Mouse (Mus musculus): ENCODE data around the gene S1pr3.

The S1pr3 gene

DNA sequence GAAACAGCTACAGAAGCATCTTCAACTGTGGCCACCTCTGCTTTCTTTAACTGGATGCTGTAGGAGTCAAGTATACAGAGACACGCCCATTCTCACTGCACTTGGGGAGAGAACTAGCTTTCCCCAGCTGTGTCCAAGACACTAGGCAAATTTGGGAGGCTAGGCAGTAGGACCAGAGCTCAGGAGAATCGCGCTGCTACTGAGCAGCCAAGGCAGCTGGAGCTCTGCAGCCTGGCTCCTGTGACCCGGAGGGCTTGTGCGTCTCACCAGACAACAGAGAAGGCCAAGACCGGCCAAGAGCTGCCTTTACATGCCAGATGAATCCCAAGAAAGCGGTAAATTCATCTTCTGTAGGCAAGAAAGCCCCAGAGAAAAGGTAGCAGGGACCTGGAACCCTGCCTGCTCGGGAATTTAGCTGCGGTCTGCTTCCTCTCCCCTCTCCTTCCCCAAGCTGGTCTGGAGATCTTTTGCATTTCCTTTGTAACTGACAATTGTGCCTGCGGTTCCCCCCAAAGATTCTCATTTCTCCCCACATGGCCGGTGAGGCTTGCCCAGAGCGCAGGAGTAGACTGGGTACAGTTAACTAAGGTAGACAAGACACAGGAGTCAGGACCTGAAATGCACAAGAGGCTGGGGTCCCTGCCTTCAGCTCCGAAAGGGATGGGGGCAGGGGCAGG is 760 bp upstream of the S1pr3 start:
- no peak for DNase-seq

DNA sequence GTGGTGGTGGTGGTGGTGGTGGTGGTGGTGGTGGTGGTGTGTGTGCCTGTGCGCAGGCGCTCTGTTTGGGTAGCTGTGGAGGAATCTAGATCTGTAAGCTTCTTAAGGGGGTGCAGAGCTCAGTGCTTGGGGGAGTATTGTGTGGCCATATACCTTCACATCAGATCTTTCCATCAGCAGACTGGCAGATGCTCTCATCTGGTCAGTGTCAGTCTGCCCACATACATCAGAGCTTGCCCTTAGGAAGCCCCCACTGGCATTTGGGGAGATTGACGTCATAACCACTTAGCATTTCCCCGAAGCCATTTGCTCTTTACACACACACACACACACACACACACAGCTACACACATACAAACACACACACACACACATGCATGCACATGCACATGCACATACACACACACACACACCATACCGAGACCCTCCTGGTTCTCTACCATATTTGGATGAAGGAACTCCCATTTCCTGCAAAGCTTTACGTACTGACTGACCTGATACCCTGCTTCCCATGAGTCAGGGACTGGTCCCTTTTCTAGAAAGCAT is 1.6 kb downstream of the S1pr3 start:
- DNase-seq: no peak

DNA sequence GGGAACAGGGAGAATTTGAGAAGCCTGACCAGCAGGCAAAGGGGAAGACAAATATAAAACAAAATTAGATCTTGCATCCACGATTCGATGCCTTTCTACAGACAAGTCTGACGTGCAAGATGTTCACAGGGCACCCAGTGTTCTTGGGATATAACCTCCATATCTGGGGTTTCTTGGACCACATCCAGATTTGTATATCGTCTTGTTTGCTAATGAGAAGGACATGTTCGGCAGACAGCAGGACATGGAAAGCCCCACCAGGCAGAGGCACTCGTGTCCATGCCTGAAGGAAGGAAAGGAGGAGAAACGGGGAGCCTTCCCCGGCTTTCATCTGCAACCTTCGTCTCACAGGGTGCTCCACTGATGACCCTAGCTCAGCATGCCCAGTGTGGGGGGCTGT is 2.8 kb downstream of the S1pr3 start:
- no peak for DNase-seq

DNA sequence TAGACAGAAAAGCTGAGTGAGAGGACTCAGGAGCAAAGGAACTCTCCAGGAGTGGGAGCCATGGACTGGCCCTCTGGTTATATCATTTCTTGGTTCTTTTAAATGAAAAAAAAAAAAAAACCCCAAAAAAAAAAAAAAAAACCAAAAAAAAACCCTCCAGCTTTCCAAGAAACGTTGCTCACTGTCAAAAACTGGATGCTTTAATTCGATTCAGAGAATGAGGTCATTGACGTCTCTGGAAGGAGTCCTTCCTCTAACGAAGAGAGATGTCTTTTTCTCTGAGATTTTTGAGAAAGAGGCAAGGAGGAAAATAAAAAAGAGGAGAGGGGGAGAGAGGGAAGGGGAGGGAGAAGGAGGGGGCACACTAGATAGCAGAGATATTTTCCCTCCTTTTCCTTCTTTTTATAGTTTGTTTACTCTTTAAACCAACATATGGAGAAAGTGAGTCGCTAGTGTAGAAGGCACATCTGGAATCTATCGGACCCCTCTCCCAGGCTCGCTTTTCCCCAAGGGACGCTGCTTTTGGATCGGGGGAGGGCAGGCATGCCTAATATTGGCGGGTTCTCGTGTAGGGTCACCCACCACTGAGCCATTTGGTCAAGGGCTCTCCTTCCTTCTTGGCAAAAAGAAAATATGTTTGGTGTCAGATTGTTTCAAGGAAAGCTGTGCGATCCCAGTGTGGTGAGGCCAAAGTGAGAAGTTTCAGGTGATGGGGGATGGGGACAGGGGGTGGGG is 3.4 kb downstream of the S1pr3 start:
- no peak for DNase-seq

DNA sequence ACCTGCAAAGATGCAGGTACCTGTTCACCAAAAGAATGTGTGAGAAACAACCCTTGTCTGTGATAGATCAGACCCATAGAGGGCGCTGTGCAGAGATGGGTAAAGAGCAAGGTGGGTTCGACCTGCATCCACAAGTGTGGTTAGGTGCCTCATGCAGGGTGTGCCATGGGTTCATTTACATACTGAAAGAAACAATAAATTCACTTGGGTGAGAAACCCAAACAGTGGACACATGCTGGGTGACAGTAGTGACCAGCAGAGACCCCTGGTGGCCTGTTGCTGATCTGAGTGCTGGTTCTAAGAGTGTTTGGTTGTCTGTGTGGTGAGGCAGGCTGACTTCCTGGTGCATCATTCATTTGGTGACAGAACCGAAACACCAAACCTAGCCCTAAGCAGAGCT is 5.0 kb downstream of the S1pr3 start:
- no peak for DNase-seq

DNA sequence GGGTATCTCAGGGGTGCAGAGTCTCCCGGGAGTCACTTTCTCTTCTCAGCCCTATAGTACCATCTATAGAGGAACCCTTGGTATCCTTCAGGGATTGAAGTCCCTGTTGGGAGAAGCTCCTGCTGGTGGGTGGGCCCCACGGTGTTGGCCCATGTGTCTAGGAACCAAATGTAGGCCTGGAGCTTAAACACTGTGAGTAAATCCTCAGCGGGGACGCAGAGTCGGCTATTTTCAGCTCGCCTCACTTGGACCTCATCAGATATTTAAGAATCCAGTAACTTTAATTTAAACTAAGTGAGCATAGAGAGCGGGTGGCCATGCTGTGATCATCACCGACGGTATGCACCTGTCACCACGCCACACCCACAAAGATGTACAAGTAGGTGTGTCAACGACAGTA is 8.3 kb downstream of the S1pr3 start:
- no peak for DNase-seq

DNA sequence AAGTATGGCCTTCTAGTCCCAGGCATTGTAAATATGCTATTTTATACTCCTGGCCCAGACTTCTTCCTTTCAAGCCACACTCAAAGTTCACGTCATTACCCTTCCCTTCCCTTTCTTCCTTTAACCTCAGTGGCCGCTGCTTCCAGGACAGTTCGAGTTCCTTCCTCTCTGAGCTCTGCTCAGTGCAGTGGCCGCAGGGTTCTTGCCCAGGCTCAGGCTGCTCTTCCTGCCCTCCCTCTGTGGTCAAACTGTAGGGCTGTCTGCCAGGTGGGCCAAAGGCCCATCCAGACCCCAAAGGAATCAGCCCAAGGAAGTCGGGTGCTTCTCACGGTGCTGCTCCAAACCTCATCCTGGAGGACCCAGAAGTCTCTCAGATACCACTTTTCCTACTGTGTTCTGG is 9.4 kb downstream of the S1pr3 start:
- no peak for DNase-seq

DNA sequence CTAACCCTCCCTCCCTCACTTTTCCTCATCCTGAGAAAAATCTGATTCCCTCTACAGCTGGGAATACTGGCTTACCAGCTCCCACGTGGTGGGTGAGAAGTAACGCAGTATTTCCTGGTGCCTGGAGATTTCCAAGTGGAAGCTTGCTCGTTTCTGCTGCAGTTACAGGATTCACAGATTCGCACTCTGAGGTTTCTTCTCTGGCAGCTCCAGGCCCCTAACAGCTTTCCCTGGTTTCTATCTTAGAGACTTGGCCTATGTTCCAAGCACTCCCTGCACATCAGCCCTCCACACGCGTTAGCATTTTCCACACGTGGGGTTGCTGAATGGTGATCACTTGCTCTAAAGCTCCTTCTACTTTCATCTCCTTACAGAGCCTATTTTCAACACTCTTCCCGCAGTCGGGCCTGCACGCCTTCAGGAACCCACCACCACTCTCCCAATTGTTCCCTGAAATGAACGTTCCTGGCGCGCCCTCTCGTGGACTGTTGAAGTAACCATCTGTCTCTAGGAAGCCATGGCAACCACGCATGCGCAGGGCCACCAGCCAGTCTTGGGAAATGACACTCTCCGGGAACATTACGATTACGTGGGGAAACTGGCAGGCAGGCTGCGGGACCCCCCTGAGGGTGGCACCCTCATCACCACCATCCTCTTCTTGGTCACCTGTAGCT is 10.0 kb downstream of the S1pr3 start:
- DNase-seq: peak; percentile 93 to 96

DNA sequence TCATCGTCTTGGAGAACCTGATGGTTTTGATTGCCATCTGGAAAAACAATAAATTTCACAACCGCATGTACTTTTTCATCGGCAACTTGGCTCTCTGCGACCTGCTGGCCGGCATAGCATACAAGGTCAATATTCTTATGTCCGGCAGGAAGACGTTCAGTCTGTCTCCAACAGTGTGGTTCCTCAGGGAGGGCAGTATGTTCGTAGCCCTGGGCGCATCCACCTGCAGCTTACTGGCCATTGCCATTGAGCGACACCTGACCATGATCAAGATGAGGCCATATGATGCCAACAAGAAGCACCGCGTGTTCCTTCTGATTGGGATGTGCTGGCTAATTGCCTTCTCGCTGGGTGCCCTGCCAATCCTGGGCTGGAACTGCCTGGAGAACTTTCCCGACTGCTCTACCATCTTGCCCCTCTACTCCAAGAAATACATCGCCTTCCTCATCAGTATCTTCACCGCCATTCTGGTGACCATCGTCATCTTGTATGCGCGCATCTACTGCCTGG is 10.6 kb downstream of the S1pr3 start:
- DNase-seq: peak in 1 of 2 experiments; percentile 10

DNA sequence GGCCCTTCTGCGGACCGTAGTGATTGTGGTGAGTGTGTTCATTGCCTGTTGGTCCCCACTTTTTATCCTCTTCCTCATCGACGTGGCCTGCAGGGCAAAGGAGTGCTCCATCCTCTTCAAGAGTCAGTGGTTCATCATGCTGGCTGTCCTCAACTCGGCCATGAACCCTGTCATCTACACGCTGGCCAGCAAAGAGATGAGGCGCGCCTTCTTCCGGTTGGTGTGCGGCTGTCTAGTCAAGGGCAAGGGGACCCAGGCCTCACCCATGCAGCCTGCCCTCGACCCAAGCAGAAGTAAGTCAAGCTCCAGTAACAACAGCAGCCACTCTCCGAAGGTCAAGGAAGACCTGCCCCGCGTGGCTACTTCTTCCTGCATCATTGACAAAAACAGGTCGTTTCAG is 11.1 kb downstream of the S1pr3 start:
- no peak for DNase-seq

DNA sequence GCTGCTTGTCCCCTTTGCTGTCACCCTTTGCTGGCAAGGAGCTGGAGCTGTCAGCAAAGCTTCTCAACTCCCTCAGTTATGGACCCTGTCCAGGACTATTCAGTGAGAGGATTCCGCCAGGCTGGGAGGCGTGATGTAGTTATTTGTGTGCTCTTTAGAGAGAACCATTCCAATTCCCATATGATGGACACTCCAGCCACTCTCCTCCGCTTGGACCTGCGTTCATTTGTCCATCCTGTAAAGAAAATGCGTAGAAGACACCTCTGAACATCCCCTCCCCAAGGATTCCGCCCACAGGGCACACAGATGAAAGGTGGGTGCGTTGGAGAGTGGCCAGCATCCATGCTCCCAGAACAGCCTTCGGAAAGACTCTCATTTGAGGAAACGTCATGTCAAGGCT is 12.4 kb downstream of the S1pr3 start:
- DNase-seq: no peak

DNA sequence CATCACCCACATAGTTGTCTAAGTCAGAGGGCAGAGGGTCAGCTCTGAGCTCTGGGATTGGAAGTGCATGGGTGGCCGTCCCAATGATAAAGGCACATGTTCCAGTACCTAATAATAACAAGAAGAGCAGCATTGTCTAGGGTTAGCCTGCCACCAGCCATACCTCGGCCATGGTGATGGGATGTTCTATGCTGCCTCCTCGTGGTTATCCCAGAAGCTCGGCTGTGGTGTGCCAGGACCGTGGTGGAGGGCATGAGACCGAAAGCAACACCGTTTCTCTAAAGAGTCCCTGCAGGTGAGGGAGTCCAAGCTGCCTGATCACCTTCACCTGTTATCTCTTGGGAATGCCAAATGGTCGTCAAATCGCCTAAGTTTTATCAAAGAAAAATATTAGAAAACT is 15.2 kb downstream of the S1pr3 start:
- no peak for DNase-seq

DNA sequence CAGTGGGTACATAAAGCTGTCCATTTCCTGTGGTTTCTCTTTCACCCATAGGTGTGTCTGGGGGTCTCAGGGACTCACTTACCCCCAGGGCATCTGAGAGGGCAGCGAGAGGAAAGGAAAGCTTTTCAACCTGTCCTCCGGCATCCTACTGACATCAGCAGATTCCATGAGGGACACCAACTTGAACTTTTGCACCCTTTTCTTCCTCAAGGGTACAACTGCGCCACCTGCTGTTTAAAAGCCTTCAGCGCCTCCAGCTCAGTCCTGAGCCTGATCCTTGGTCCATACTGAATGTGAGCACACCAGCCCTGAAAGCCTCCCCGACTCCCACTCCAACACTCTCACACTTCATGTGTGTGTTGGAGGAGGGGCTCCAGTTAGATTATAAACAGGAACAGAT is 16.2 kb downstream of the S1pr3 start:
- peak; percentile 40 to 52 for DNase-seq

DNA sequence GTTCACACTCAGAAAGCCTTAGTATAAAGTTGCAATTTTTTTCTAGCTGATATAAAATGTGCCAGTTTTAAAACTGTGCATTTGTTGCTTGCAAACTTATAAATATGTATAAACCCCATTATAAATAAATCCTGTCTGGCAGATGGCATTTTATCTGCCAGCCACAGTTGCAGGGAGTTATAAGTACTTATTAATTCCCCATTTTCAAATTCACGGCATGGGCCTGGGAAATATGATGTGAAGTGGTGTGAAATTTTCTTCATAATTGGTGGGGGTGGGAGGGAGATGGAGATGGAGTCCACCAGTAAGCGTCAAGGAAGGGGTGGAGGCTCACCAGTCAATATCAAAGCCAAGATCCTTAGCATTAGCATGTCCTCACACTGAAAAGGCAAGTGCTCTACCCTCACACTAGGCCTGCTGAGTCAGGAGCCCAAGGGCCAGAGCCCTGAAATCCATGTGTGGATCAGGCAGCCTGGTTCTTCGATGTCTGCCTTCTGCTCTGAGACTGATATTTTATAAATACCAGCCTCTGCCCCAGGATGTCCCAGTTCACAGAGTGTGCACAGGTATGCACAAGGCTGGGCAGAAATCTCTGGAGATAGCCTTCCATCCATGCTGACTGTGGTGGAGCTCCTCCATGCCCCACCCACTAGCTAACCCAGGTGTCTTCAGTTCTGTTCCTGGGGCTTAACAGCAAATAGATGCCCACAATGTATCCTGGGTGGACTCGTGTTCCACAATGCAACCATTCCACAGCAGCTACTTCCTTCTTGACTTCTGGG is 17.4 kb downstream of the S1pr3 start:
- no peak for DNase-seq

DNA sequence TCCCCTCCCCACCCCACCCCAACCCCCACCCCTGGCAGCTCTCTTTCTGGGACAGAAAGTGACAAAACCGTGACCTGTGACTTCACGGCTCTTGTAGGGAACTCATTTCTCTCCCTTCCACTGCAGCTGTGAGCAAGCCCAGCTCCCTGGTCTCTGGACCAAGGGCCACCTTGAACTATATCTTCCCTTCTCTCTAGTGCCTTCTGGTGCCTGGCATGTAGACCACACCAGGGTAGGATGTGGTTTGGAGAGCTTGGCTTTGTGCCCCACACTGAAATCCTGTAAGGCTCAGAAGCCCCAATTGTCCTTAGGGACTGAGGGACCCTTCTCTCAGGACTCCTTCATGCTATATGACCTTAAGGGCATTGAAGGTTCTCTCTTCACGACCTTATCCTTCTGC is 24.9 kb downstream of the S1pr3 start:
- no peak for DNase-seq

DNA sequence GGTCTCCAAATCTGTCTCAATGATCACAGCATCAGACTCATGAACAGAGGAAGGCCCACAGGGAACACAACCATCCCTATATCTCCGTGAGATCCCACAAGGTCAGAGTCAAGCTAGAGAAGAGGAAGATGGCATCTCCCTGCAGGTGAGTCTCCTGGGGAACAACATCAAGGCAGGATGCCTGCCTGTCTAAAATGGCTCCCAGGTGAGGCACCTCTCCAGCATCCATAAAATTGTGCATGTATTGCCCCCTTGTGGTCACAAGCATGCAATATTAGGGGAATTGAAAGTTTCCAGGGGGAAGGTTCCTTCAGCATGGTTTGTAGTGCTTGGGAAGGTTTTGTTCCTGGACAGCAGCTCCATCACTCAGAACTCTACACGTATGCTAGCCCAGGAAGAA is 26.0 kb downstream of the S1pr3 start:
- no peak for DNase-seq

DNA sequence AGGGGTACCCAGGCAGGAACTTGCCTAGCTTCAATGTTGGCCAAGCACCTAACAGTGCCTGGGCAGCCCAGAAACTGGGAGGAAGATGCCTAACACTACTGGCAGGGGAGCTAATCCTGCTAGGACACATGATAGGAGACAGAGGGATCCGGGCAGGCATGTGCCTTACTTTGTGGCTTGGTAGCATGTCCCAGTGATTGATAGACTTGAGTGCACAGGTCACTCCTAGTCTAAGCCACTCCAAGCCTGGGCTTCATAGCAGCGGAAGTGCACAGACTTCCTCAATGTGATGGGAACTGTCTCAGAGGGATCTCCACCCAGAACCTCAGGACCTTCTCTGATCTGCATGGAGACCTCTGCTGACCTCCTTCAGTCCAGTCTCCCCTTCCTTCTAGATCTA is 26.7 kb downstream of the S1pr3 start:
- DNase-seq: no peak

DNA sequence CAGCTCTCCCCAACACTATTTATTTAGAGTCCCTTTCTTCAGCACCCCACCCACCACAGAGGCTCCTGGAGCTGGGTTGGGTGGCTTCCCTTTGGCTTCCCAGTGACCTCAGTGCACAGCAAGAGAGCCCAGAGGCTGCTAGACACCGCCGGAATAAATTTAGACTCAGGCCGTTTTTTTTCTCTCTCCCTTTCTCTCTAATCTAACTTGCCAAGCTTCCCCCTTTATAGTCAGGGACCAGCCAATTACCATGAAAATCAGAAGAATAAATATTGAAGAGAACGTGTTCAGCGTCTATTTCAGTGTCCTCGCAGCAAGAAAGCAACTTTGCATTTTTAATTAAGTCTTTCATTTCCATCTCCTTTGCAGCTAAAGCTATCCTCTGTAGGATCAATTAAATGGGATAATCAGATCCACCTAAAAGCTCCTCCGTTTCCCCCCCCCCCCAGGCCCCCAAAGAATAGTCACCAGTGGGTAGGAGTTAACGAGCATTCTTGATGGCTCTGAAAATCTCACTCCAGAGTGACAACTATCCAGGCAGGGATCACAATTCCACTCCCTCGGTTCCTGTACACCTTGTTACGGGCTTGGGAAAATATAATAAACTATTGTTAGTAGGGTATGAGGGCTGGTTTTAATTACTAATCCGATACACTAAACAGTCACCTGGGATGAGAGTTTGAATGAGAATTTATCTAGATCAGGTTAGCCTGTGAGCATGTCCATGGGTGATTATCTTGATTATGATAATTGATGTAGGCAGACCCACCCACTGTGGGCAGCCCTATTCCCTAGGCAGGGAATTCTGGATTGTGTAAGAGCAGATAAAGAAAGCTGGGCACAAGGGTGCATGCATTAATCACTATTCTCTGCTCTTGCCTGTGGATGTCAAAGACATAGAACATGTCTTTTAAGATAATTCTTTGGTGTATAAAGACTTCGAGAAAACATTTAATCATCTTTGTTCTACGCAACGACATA is 29.0 kb downstream of the S1pr3 start:
- DNase-seq: no peak

DNA sequence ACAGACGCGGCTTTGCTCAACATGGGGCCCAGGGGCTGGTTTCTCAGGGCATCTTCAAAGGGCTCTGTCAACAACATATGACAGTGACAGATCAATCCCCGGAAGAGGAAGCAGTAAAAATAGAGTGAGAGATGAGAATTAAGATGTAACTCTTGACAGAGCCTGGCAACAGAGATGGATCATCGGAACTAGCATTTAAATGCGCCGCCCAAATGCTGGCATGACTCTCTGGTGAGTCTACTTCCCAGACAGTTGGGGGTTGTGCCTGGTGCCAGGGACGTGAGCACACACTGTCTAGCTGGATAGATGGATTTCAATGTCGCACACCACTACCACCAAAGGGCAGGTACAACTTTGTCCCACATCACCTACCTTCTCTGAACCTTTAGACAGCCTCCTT is 34.5 kb downstream of the S1pr3 start:
- DNase-seq: no peak

DNA sequence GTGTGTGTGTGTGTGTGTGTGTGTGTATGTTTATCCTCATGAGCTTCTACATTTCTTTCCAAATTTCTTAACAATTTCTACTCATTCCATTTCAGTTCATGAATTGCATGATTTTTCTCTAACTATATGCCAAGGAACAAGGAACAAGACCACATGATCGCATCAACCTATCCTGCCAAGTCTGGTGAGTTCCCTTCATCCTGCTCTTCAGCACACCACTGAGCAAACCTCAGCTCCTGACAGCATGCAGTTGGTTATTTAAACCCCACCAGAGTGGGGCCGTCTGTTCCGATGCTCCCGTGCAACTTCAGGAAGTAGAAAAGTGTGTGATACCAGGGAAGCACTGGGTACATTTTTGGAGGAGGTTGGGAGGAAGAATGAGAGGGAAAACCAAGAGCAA is 38.1 kb downstream of the S1pr3 start:
- no peak for DNase-seq

DNA sequence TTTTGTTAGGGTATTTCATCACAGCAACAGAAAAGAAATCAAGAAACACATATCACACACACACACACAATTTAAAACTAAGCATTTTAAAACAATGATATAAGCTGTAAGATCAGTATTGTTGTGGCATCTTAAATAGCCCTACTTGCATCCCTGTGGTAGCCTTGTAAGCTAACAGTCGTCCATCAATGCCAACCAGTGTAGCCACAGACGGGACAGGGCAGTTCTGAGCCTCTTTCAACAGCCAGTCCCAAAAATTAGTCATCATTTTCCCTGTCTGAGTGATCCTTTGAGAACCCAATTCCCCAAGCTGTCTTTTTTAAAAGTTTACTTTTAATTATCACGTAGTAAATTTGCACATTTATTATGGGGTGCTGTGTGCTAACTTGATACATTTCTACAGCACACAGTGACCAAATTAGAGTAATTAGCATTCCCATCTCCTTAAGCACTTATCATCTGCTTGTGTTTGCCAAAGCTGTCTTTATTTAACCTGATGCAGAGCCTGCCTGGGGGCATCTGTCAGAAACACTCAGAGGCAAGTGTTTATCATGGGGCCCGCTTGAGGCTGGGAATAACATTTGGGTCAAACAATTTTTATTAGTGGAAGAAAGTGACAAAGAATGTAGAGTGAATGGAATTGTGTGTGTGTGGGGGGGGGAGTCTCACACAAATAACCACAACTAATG is 47.9 kb downstream of the S1pr3 start:
- no peak for DNase-seq
